In genomic region chr1:128080936-128081696, GRCm38 (mm10) we compare ENCODE assay signal across 16 mouse cellular contexts. TPM values are rescaled to one million over a fixed set of nuclear protein-coding genes. Genes with fewer than 3 reads are reported as not detected.
DNase-seq lines count a peak whose midpoint lies in the region; ATAC-seq and TF ChIP-seq lines count a peak whose summit lies in the region.
"Had no signal": no experiment of that assay in that cellular context is flagged by ENCODE, and none has a peak within 500 bp of the region (broad histone marks: within the 10 kb centered on the region; RNA-seq: fewer than 3 reads in every experiment).

No protein-coding gene starts in this region.

- TF ChIP-seq CTCF in layer of hippocampus, adult 2 months (conservative IDR thresholded peaks at IDR 0.05), result no peak

- no peaks in the 10 kb centered on the region for H3K27me3 ChIP-seq in heart, embryonic 13.5 days (replicated peaks)
- H3K27me3 ChIP-seq: liver, embryonic 13.5 days had no signal

- H3K4me2 ChIP-seq in heart, embryonic 13.5 days, result no peak overlapping the region
- H3K4me2 ChIP-seq: liver, embryonic 13.5 days; midbrain, embryonic 11.5 days had no signal

- H3K4me3 ChIP-seq in layer of hippocampus, adult 2 months, result no peak overlapping the region
- no peak overlapping the region for H3K4me3 ChIP-seq in heart, embryonic 13.5 days
- H3K4me3 ChIP-seq: liver, embryonic 13.5 days had no signal

- H3K36me3 ChIP-seq in heart, embryonic 13.5 days, result no peaks in the 10 kb centered on the region; the same call in 1 of the 2 replicates

- peak overlapping the region; percentile 83 for H3K27ac ChIP-seq in layer of hippocampus, adult 2 months
- H3K27ac ChIP-seq in heart, embryonic 13.5 days (replicated peaks), result peak overlapping the region; percentile 66
- H3K27ac ChIP-seq: hindbrain, postnatal 0 days; liver, embryonic 13.5 days had no signal

- 61% methylated on average over 5 of the region's 5 CpGs for WGBS in heart, embryonic 13.5 days

- no peak for ATAC-seq in heart, embryonic 13.5 days (ENCODE audit: extremely low read depth, insufficient number of reproducible peaks, low FRiP score, low TSS enrichment)
- peak; percentile 61 for ATAC-seq in megakaryocyte progenitor cell, adult 5-6 weeks (replicated peaks; ENCODE audit: poor library complexity)
- ATAC-seq: forebrain, embryonic 14.5 days; hindbrain, postnatal 0 days had no signal

- H3K4me1 ChIP-seq in heart, embryonic 13.5 days, result peaks cover 18% of the 10 kb centered on the region

- H3K9ac ChIP-seq in heart, embryonic 13.5 days, result no peak overlapping the region
- H3K9ac ChIP-seq: liver, embryonic 13.5 days had no signal

- peak; percentile 46 for DNase-seq in adrenal gland, postnatal 10 days
- DNase-seq in adrenal gland, postnatal 4 days (ENCODE audit: low spot score in 2 of 2), result no peak
- DNase-seq in layer of hippocampus, adult 2 months (ENCODE audit: low spot score in 2 of 2), result no peak
- DNase-seq in layer of hippocampus, postnatal 25 days (ENCODE audit: extremely low spot score in 1 of 2, low spot score in 1 of 2), result no peak
- DNase-seq in embryo, embryonic 11 days, result no peak
- DNase-seq in ovary, adult 18-20 months (ENCODE audit: low spot score), result no peak
- DNase-seq: cerebellum, adult 11 months; gastrocnemius, postnatal 14 days; kidney, adult 9 months; liver, embryonic 13.5 days; lung, postnatal 10 days had no signal

- H3K9me3 ChIP-seq in heart, embryonic 13.5 days, result no peaks in the 10 kb centered on the region
- H3K9me3 ChIP-seq: liver, embryonic 13.5 days had no signal

RNA-seq across cellular contexts. Expression of gene Zranb3, which starts 21.7 kb away (rescaled TPM):
- 1 to 10 TPM; 5.4 to 8.6 TPM for total RNA-seq in adrenal gland, postnatal 10 days (2021)
- total RNA-seq in adrenal gland, postnatal 4 days (2021), result 10 to 100 TPM in 1 of 2 experiments, 1 to 10 TPM in 1; 9.7 to 10.7 TPM
- total RNA-seq in layer of hippocampus, adult 2 months (2021), result 1 to 10 TPM; 6.6 to 7.2 TPM
- 1 to 10 TPM; 6.6 to 7.2 TPM for total RNA-seq in layer of hippocampus, postnatal 25 days (2021)
- 5.7 and 5.8 TPM in 2 replicates for polyA plus RNA-seq in heart, embryonic 13.5 days (2015; fragmentation: Nextera tagmentation; extraction: Ambion mirVana)
- total RNA-seq in megakaryocyte progenitor cell, adult 5-6 weeks (2015), result 9.1 and 13.2 TPM in 2 replicates
- total RNA-seq in megakaryocyte progenitor cell, adult 5-6 weeks (2017), result 12.9 and 14.1 TPM in 2 replicates

RNA-seq across cellular contexts. Expression of gene R3hdm1, which starts 22.0 kb away (rescaled TPM):
- 10 to 100 TPM; 61.2 to 79.4 TPM for total RNA-seq in adrenal gland, postnatal 10 days (2021)
- total RNA-seq in adrenal gland, postnatal 4 days (2021), result 10 to 100 TPM; 77.8 to 84.8 TPM
- 100 to 1,000 TPM; 239 to 263 TPM for total RNA-seq in layer of hippocampus, adult 2 months (2021)
- total RNA-seq in layer of hippocampus, postnatal 25 days (2021), result 100 to 1,000 TPM; 193 to 273 TPM
- 48.5 and 49.0 TPM in 2 replicates for polyA plus RNA-seq in heart, embryonic 13.5 days (2015; fragmentation: Nextera tagmentation; extraction: Ambion mirVana)
- total RNA-seq in megakaryocyte progenitor cell, adult 5-6 weeks (2015), result 177 and 192 TPM in 2 replicates
- total RNA-seq in megakaryocyte progenitor cell, adult 5-6 weeks (2017), result 34.4 and 62.2 TPM in 2 replicates
